Comparison of ENCODE assay signal across 23 mouse cellular contexts in genomic region chr3:55763591-55763990, GRCm38 (mm10). TPM values are rescaled to one million over a fixed set of nuclear protein-coding genes. Genes with fewer than 3 reads are reported as not detected.
"Had no signal": no experiment of that assay in that cellular context is flagged by ENCODE, and none has a peak within 500 bp of the region (broad histone marks: within the 10 kb centered on the region; RNA-seq: fewer than 3 reads in every experiment).

No protein-coding gene starts in this region.

- H3K27me3 ChIP-seq: limb, embryonic 13.5 days; liver, embryonic 12.5 days; liver, embryonic 15.5 days; lung, embryonic 15.5 days; neural tube, embryonic 12.5 days; neural tube, embryonic 15.5 days; stomach, embryonic 15.5 days had no signal

- H3K4me1 ChIP-seq: limb, embryonic 10.5 days; limb, embryonic 13.5 days; liver, embryonic 12.5 days; liver, embryonic 15.5 days; lung, embryonic 15.5 days; neural tube, embryonic 12.5 days; neural tube, embryonic 15.5 days; stomach, embryonic 15.5 days had no signal

- H3K27ac ChIP-seq: limb, embryonic 10.5 days; limb, embryonic 13.5 days; liver, embryonic 12.5 days; liver, embryonic 15.5 days; lung, embryonic 15.5 days; midbrain, embryonic 12.5 days; neural tube, embryonic 12.5 days; neural tube, embryonic 15.5 days; stomach, embryonic 15.5 days had no signal

- H3K4me3 ChIP-seq: limb, embryonic 10.5 days; limb, embryonic 13.5 days; liver, embryonic 12.5 days; liver, embryonic 15.5 days; lung, embryonic 15.5 days; midbrain, embryonic 12.5 days; neural tube, embryonic 12.5 days; neural tube, embryonic 15.5 days; stomach, embryonic 15.5 days had no signal

- H3K9ac ChIP-seq: limb, embryonic 13.5 days; liver, embryonic 12.5 days; liver, embryonic 15.5 days; lung, embryonic 15.5 days; midbrain, embryonic 12.5 days; neural tube, embryonic 12.5 days; neural tube, embryonic 15.5 days; stomach, embryonic 15.5 days had no signal

- H3K36me3 ChIP-seq: limb, embryonic 10.5 days; limb, embryonic 13.5 days; liver, embryonic 12.5 days; liver, embryonic 15.5 days; lung, embryonic 15.5 days; neural tube, embryonic 12.5 days; neural tube, embryonic 15.5 days; stomach, embryonic 15.5 days had no signal

- H3K9me3 ChIP-seq: limb, embryonic 10.5 days; limb, embryonic 13.5 days; liver, embryonic 12.5 days; liver, embryonic 15.5 days; lung, embryonic 15.5 days; midbrain, embryonic 12.5 days; neural tube, embryonic 12.5 days; neural tube, embryonic 15.5 days; stomach, embryonic 15.5 days had no signal

- DNase-seq: kidney, adult 18-20 months; kidney, adult 9 months; kidney, postnatal 14 days; kidney, postnatal 4 days; liver; lung, adult 18-20 months; lung, postnatal 14 days; lung, postnatal 4 days; retina, postnatal 1 day; right cerebral cortex, postnatal 25 days; spleen, adult 18-20 months; thymus, postnatal 25 days had no signal

- H3K4me2 ChIP-seq: limb, embryonic 13.5 days; liver, embryonic 12.5 days; liver, embryonic 15.5 days; lung, embryonic 15.5 days; midbrain, embryonic 12.5 days; neural tube, embryonic 12.5 days; neural tube, embryonic 15.5 days; stomach, embryonic 15.5 days had no signal

- ATAC-seq: liver, embryonic 12.5 days had no signal

RNA-seq across cellular contexts. Expression of gene Mab21l1, which starts 18.7 kb away (rescaled TPM):
- total RNA-seq: megakaryocyte progenitor cell, adult 5-6 weeks; megakaryocyte-erythroid progenitor cell, adult 5-6 weeks had no signal
